Mouse (Mus musculus): Measurements from ENCODE around the gene Madcam1.

Madcam1 gene

DNA sequence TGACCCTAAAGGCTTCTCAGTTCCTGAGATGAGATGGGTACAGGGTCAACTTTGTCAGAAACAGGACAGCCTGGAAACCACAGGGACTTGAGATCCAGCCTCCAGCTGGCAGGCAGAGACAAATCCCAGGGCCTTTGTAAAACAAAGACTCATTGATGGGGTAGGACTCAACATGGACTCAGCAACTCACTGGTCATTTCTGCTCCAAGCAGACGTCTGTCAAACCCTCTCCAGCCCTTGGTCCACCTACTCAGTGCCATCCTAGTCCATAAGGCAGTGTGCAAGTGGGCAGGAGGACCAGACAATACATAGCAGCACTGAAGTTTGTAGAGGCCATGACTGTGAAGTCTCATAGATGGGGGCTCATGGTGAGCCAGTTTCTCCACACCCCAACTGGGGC is 48.8 kb downstream of the Madcam1 start:
- no peak for DNase-seq

DNA sequence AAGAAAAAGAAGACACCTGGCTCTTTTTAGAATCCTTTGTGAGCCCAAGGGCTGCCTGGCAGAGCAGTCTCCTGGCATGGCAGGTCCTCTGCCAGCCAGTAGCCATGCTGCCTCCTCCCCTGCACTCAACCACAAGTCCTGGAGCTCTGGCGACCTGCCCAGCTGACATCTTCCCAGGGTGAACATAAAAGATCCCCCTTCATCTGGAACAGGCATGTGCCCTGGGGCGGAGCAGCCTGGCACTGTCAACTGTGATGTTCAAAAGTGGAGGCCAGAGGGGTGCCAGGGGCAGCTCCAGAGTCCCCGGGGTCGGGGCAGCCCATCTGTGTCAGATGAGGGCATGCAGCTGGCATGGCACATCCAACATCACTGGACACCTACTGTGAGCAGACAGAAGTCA is 50.6 kb downstream of the Madcam1 start:
- DNase-seq: no peak

DNA sequence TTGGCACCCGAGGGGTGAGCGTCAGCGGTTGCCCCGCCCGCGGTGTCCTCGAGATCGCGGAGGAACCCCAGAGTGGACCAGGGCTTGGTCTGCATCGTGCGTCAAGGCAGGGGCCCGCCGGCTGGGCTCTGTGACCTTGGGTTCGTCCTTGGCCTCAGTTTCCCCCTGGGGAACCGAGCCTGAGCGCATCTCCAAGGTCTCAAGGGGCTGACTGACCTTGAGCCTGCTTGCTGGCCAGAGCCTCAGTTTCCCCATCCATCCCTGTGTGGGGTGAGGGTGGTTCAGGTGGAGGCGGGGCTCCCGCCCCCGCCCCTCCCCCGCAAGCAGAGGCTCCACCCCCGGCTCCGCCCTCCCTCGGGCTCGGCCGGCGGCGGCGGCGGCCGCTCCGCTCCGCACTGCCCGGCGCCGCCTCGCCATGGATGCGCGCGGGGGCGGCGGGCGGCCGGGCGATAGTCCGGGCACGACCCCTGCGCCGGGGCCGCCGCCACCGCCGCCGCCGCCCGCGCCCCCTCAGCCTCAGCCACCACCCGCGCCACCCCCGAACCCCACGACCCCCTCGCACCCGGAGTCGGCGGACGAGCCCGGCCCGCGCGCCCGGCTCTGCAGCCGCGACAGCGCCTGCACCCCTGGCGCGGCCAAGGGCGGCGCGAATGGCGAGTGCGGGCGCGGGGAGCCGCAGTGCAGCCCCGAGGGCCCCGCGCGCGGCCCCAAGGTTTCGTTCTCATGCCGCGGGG is 52.1 kb downstream of the Madcam1 start, which contains the start of gene Hcn2:
TSS of gene Hcn2 (plus strand) at position 381 of the 734 bp plus-strand sequence.
- DNase-seq: no peak

DNA sequence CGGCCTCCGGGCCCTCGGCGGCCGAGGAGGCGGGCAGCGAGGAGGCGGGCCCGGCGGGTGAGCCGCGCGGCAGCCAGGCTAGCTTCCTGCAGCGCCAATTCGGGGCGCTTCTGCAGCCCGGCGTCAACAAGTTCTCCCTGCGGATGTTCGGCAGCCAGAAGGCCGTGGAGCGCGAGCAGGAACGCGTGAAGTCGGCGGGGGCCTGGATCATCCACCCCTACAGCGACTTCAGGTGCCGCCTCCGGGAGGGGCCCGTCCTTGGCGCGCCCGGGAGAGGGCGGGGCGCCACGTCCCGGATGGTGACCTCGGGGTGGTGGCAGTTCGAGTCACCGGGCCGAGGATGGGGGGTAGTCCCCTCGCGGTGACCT is 52.6 kb downstream of the Madcam1 start:
- DNase-seq: no peak

DNA sequence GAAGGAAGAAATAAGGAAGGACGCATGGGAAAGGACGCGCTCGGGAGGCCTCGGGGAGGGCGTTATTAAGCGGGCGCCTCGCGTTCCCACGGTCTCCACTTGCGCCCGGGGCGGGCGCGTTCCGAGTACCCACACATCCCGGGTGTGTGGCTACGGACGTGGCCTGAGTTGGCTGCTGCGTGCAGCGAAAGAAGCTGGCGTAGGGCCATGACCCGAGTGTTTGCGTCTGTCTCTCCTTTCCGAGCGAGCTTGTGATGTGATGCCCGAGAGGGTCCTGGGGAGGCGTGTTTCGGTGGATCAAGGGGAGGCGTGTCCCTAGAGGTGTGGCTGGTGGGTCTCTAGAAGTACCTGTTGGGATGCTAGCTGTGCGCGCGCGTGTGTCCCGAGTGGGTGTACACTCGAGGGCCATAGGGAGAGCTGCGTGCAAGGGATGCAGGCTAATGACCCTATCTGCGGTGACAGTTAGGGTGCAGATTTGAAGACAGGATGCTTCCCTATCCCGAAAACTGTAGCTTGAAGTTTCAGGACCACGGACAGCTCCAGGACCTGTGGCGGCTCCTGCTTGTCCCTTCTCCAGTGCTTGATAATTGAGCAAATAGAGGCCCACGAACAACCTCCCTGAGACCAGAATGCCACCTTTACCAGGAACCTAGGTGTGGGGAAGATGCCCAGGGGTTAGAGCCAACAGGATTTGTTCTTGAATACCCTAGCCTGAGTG is 53.4 kb downstream of the Madcam1 start:
- peak; percentile 35 to 48 for DNase-seq

Measured in thymus, postnatal 36 days (tissue).